Mouse (Mus musculus) lung, postnatal 0 days (tissue): ENCODE measurements around the gene Brpf1.

ENCODE experiments used
- CTCF ChIP-seq: IDR thresholded peaks from 2 replicates; pipeline ENCODE4 v1.5.1; 2016; ENCODE audit warnings: antibody characterized with exemption, mild to moderate bottlenecking
- EP300 ChIP-seq: IDR thresholded peaks from 2 replicates; pipeline ENCODE4 v1.6.1; 2016; ENCODE audit warnings: antibody characterized with exemption, mild to moderate bottlenecking, control low read depth

- TF ChIP-seq CTCF: no peak
- TF ChIP-seq EP300: no peak
These were observed 664 bp downstream of the Brpf1 start for GRCm38 (mm10) chr6:113307481-113308121.
